In the genomic region with DNA sequence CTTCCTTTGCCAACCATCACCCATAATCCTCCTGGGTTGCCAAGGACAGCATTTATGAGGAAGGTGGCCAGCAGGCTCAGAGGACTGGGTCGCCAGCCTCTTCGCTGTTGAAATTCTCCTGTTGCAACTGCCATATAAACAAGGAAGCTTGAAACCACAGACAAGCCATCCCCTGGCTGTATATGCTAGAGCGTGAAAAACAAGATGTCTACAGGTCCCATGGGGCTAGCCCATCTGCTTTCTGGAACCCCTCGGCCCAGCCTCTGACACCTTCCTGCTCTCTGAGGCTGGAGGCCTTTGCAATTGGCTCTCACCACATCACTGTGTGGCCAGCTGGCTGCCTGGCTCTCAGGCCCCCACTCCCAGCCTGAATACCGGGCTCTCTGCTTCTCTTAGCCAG, we compare ENCODE assay signal across 18 mouse cellular contexts. TPM values are rescaled to one million over a fixed set of nuclear protein-coding genes. Genes with fewer than 3 reads are reported as not detected.
A peak's percentile ranks its signal among the peaks of the same experiment; 100 is the strongest.
DNase-seq lines count a peak whose midpoint lies in the region; ATAC-seq and TF ChIP-seq lines count a peak whose summit lies in the region.
"Had no signal": no experiment of that assay in that cellular context is flagged by ENCODE, and none has a peak within 500 bp of the region (broad histone marks: within the 10 kb centered on the region; RNA-seq: fewer than 3 reads in every experiment).

No protein-coding gene starts in this region.

- no peak overlapping the region for H3K4me2 ChIP-seq in liver, postnatal 0 days (ENCODE audit: low read depth, low read length)
- no peak overlapping the region for H3K4me2 ChIP-seq in liver, embryonic 12.5 days
- H3K4me2 ChIP-seq: heart, embryonic 13.5 days; limb, embryonic 15.5 days; midbrain, embryonic 12.5 days had no signal

- TF ChIP-seq POLR2A in bone marrow, adult 2 months (IDR thresholded peaks at IDR 0.05; ENCODE audit: borderline replicate concordance, control insufficient read depth, low read depth, low read length), result no peak

- no peaks in the 10 kb centered on the region for H3K36me3 ChIP-seq in liver, postnatal 0 days (replicated peaks; ENCODE audit: insufficient read depth, low read length)
- H3K36me3 ChIP-seq in liver, embryonic 12.5 days, result no peaks in the 10 kb centered on the region
- no peaks in the 10 kb centered on the region for H3K36me3 ChIP-seq in hindbrain, embryonic 10.5 days
- H3K36me3 ChIP-seq: embryonic facial prominence, embryonic 10.5 days; heart, embryonic 13.5 days; limb, embryonic 15.5 days; midbrain, embryonic 12.5 days had no signal

- H3K27me3 ChIP-seq in liver, postnatal 0 days (ENCODE audit: insufficient read depth, low read length), result no peaks in the 10 kb centered on the region
- peaks cover 60% of the 10 kb centered on the region for H3K27me3 ChIP-seq in liver, embryonic 12.5 days (replicated peaks)
- H3K27me3 ChIP-seq in hindbrain, embryonic 10.5 days (ENCODE audit: insufficient read depth, poor library complexity, severe bottlenecking), result peaks cover 57% of the 10 kb centered on the region
- H3K27me3 ChIP-seq: limb, embryonic 15.5 days had no signal

- peak overlapping the region; percentile 34 for H3K27ac ChIP-seq in liver, postnatal 0 days (ENCODE audit: low read depth)
- no peak overlapping the region for H3K27ac ChIP-seq in liver, embryonic 12.5 days
- H3K27ac ChIP-seq in bone marrow, adult 2 months (ENCODE audit: control insufficient read depth, insufficient read depth, low read depth, low read length, poor library complexity), result peak overlapping the region; percentile 87
- no peak overlapping the region for H3K27ac ChIP-seq in hindbrain, embryonic 10.5 days
- H3K27ac ChIP-seq: embryonic facial prominence, embryonic 10.5 days; heart, embryonic 13.5 days; kidney, postnatal 0 days; limb, embryonic 15.5 days; midbrain, embryonic 12.5 days had no signal

- no peak overlapping the region for H3K9ac ChIP-seq in liver, postnatal 0 days (replicated peaks)
- no peak overlapping the region for H3K9ac ChIP-seq in liver, embryonic 12.5 days
- H3K9ac ChIP-seq: heart, embryonic 13.5 days; limb, embryonic 15.5 days; midbrain, embryonic 12.5 days had no signal

- peaks cover 34% of the 10 kb centered on the region for H3K4me1 ChIP-seq in liver, postnatal 0 days (ENCODE audit: insufficient read depth)
- H3K4me1 ChIP-seq in liver, embryonic 12.5 days, result peaks cover 23% of the 10 kb centered on the region; the same call in 1 of the 2 replicates
- H3K4me1 ChIP-seq in bone marrow, adult 2 months (ENCODE audit: control insufficient read depth, insufficient read depth, low read length), result peaks cover 20% of the 10 kb centered on the region
- H3K4me1 ChIP-seq in hindbrain, embryonic 10.5 days (replicated peaks), result peaks cover 47% of the 10 kb centered on the region

- TF ChIP-seq CTCF in liver, postnatal 0 days (IDR thresholded peaks at IDR 0.05; ENCODE audit: low read depth), result no peak
- no peak for TF ChIP-seq CTCF in bone marrow, adult 2 months (IDR thresholded peaks at IDR 0.05; ENCODE audit: control insufficient read depth, insufficient read depth, low read length)

- 0 out of 2 replicates have a peak, but pooled peaks have one; percentile 1 for ATAC-seq in liver, postnatal 0 days
- ATAC-seq in liver, embryonic 12.5 days, result no peak
- peak; percentile 31; the same call in 1 of the 2 replicates for ATAC-seq in neutrophil, adult 5-6 weeks (ENCODE audit: extremely low read depth, insufficient number of reproducible peaks, low FRiP score, poor library complexity, severe bottlenecking)

- DNase-seq in cerebellum, adult 9-11 months, result peak; percentile 14
- DNase-seq in cerebellum, postnatal 4 days (ENCODE audit: low spot score in 2 of 2), result no peak
- peak; percentile 49 for DNase-seq in liver, postnatal 0 days
- DNase-seq in hindbrain, embryonic 10.5 days (ENCODE audit: low spot score), result no peak
- DNase-seq: gastrocnemius, adult 2 months; heart, adult 18-20 months; kidney, adult 18-20 months; right cerebral cortex, postnatal 4 days; thymus, postnatal 25 days had no signal

- no peaks in the 10 kb centered on the region for H3K9me3 ChIP-seq in liver, postnatal 0 days (ENCODE audit: low read length)
- no peaks in the 10 kb centered on the region for H3K9me3 ChIP-seq in liver, embryonic 12.5 days (replicated peaks)
- H3K9me3 ChIP-seq in hindbrain, embryonic 10.5 days, result no peaks in the 10 kb centered on the region
- H3K9me3 ChIP-seq: embryonic facial prominence, embryonic 10.5 days; heart, embryonic 13.5 days; limb, embryonic 15.5 days; midbrain, embryonic 12.5 days had no signal

- WGBS in liver, postnatal 0 days (ENCODE audit: insufficient replicate concordance), result 53% methylated on average over 5 of the region's 5 CpGs
- 56% methylated on average over 5 of the region's 5 CpGs for WGBS in liver, embryonic 12.5 days (ENCODE audit: insufficient replicate concordance)
- WGBS in bone marrow, adult 2 months, result 28% methylated on average over 5 of the region's 5 CpGs
- 82% methylated on average over 5 of the region's 5 CpGs for WGBS in hindbrain, embryonic 10.5 days

- no peak overlapping the region for H3K4me3 ChIP-seq in liver, postnatal 0 days (ENCODE audit: low read depth, low read length)
- H3K4me3 ChIP-seq in liver, embryonic 12.5 days, result no peak overlapping the region
- H3K4me3 ChIP-seq in bone marrow, adult 2 months (replicated peaks; ENCODE audit: control insufficient read depth, low read depth, low read length), result no peak overlapping the region
- no peak overlapping the region for H3K4me3 ChIP-seq in hindbrain, embryonic 10.5 days
- H3K4me3 ChIP-seq: embryonic facial prominence, embryonic 10.5 days; gastrocnemius, adult 2 months; heart, embryonic 13.5 days; limb, embryonic 15.5 days; midbrain, embryonic 12.5 days; myocyte had no signal

- TF ChIP-seq EP300 in liver, postnatal 0 days (IDR thresholded peaks at IDR 0.05; ENCODE audit: low read depth), result no peak

RNA-seq across cellular contexts. Expression of gene Cbx4, which starts 36.4 kb away (rescaled TPM):
- 2.8 and 4.7 TPM in 2 replicates for polyA plus RNA-seq in liver, postnatal 0 days (2015; fragmentation: Nextera tagmentation; extraction: Ambion mirVana)
- polyA plus RNA-seq in liver, embryonic 12.5 days (2016; fragmentation: Nextera tagmentation; extraction: Ambion mirVana), result 3.2 and 3.3 TPM in 2 replicates
- 7.3 and 18.8 TPM in 2 replicates for polyA plus RNA-seq in bone marrow, adult 2 months (2011; ENCODE audit: insufficient read depth, insufficient read length, low replicate concordance, missing spikeins)
- total RNA-seq in neutrophil, adult 5-6 weeks (2017), result 27.6 and 31.0 TPM in 2 replicates
- polyA plus RNA-seq in hindbrain, embryonic 10.5 days (2016; fragmentation: Nextera tagmentation; extraction: Ambion mirVana), result 4.4 and 8.2 TPM in 2 replicates

Comparison
In these comparisons a context has a peak if more than half of its experiments do, and no peak if none do; other contexts are left out.
1. DNase-seq: peak in cerebellum, adult 9-11 months (single experiment) and liver, postnatal 0 days (single experiment); none in cerebellum, postnatal 4 days (0 of 2) and hindbrain, embryonic 10.5 days (single experiment).
2. H3K27ac ChIP-seq: peak in liver, postnatal 0 days (single experiment) and bone marrow, adult 2 months (single experiment); none in liver, embryonic 12.5 days (single experiment) and hindbrain, embryonic 10.5 days (single experiment).